Mouse (Mus musculus) CD8-positive naive resting alpha-beta T cell, adult 2 months (primary cell): Measurements from ENCODE around the gene Gm49027.

Experiments used
- DNase-seq, 2 experiments: peaks; one replicate each; pipeline ENCODE4 v3.0.0; 2022; ENCODE audit warnings: low read depth in 2 of 2, low spot score in 2 of 2

Gene Gm49027

DNA sequence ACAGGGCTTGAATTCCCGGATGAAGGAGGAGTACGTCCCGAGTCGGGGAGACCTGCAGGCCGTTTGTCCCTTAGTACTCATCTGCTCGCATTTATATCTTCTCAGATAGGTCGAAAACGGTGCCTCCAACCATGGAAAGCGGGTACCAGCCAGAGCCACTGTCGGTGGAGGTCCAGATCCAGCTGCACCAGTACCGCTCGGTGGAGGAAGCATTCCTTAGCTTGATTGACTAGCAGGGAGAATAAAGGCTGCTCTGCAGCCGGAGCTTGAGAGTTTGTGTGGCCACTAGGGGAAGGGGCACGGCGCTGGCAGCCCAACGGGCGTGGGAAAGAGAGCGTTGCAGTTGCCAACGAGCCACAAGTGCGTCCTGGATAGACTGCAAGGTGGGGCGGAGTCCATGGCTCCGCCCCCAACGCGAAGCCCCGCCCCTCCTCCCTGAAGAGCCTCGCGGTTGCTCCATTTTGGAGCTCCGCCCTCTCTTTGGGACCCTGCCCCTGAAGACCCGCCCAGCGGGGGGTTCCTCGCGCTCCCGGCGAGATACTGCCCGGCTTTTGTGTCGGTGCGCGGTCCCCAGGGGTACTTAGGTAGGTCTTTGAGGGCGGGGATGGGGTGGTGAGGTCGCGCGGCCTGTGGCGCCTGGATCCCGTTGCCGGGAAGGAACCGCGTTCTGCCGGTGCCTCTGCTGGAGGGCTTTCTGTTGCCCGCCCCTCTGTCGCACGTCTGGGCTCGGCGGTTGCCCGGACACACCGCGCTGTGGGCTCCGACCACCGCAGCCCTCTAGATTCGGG lies 17.2 kb downstream of the Gm49027 start:
- DNase-seq, result peak; percentile 30 to 62

DNA sequence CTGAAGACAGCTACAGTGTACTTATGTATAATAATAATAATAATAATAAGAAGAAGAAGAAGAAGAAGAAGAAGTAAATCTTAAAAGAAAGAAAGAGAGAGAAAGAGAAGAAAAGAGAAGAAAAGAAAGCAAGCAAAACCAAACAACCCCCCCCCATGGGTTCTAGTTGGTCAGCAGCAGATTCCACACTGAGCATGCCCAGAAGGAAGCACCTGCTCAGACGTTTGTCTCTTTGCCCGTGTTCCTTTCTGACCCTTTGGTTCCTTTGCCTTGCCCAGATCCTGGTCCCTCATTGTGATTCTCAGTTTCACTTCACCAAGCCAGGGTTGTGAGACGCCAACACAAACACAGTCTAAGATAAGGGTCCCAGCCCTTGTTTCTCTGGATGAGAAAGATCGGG lies 23.3 kb downstream of the Gm49027 start:
- no peak for DNase-seq

DNA sequence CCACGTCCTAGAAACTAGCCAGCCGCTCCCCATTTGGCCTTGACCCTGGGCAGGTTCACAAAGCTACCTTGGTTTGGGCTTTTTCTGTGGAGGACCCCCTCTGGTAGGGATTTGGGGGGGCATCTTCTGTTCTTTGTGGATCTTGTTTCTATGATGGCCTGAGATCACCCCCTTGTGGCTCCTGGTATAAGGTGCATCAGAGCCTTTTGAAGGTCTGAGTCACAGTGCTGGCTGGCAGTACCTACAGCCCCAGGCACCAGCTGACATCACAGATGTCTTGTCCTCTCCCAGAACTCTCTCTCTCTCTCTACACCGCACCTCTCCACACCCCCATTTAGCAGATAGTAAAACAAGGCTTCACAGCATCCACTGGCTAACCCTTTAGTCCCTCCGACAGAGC lies 25.6 kb downstream of the Gm49027 start:
- DNase-seq, result no peak

DNA sequence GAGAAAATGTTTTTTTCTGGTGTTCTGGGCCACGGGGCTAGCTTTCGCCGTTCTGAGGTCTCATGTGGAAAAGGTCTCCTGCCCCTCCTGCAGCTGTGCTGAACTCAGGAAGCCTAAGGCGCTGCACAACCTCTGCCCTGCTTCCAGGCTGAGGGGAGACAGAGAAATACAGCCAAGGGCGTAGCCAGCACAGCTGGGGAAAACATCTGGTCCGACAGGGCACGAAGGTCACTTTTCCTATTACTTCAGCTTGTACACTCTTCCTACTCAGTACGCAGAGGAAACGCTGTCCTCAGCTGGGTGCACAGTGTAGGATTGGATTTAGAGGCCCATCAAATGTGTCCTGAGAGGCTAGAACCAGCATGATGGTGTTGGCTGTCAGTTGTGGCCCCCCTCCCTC lies 35.4 kb downstream of the Gm49027 start:
- no peak for DNase-seq

DNA sequence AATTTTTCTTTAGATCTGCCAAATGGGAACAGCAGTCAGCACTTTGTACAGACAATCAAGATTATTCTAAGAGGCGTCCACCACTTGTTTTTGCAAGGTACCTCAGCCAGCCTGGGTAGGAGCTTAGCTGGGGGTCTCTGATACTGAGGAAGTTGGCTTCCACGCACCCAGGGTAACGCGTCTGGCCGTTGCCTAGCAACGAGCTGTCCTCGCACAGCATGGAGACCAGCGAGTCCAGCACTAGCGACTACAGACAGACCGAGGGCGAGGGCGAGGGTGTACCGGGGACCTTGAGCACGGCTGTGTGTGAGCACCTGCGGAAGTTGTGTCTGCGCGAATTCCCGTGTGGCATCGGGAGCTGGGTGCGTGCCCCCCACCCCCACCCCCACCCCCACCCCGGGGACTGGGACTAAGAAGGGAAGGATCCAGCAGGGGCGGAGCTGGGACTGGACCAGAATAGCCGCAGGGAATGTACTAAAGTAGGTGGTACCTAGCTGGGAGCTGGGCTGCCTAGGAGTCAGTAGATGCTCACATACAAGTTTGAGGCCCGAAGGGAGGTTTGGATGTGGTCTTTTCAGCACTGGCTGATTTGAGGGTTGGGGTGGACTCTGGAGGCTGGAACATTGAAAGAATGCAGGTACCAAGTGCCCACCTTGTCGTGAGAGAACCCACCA lies 36.0 kb downstream of the Gm49027 start, which contains the start of the genes Lrrc43 and Il31:
Gene Lrrc43 (plus strand): TSS at position 194 of the 674 bp plus-strand sequence.
Gene Il31 (minus strand): TSS at position 378 of the 674 bp plus-strand sequence.
- no peak for DNase-seq

DNA sequence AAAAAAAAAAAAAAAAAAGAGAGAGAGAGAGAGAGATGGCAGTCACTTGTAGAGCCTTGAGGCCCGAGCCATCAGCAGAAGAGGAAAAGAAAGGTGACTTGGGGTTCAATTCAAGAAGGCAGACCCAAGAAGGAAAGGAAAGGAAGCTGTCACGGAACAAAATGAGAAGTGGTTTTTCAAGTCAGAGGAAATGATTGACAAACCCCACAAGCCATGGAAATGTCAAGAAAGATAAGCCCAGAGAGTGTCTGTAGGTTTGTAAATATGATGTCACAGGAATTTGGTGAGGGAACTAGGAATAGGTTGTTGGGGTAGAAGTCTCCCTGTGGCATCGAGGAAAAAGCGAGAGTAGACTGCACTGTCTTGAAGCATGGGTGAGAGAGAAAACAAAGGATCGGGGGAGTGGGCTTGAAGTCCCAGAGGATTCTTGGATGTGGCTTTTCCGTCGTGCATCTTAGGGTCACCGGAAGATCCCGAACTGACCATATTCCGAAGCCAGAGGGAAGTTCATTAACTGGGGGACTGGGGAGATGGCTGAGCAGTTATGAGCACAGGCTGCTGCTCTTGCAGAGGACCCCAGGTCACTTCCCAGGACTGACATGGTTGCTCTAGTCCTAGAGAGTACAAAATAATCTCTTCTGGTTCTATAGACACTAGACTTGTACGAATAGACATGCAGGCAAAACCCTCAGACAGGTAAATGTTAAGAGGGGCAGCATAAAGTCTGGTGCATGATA lies 37.5 kb downstream of the Gm49027 start:
- no peak for DNase-seq

DNA sequence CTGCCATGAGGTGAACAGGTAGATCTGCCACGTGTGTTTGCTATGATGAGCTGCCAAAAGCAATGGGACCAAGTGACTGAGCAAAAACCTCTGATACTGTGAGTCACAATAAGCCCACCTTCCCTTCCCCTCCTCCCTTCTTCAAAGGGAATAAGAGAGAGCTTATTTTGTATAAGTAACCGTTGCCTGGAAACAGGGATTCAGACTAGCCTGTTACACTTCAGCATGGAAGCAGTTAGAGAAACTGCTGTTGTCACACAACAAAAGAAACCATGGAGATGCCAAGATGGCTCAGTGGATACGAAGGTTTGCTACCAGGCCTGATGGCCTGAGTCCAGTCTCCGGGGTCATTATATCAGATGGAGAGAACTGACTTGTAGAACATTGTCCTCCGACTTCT lies 51.5 kb downstream of the Gm49027 start:
- no peak for DNase-seq

DNA sequence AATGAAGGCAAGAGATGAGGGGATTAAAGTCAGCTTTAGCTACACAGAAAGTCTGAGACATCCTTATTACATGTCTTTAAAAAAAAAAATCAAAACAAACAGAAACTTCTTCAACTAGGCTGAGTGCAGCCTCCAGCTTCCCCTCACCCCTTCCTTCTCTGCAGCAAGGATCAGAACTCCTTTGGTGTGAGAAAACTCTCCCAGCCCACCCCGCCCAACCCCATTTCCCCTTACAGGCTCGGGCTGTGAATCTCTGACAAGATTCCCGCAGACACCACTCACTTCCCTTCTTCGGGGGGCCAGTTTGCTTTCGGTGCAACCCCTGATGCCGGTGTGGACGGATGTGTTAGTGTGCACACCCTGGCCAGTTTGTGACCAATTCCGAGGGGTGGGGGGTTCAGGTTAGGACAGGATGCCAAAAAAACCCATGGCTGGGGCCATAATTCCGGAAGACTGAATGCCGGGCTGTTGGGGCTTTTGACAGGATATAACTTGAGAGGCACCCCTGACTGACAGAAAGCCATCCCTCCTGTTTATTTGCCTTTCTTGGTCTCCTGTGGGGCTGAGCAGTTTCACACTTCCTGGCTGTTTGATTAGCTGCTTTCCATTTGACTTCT lies 54.4 kb downstream of the Gm49027 start:
- no peak for DNase-seq

DNA sequence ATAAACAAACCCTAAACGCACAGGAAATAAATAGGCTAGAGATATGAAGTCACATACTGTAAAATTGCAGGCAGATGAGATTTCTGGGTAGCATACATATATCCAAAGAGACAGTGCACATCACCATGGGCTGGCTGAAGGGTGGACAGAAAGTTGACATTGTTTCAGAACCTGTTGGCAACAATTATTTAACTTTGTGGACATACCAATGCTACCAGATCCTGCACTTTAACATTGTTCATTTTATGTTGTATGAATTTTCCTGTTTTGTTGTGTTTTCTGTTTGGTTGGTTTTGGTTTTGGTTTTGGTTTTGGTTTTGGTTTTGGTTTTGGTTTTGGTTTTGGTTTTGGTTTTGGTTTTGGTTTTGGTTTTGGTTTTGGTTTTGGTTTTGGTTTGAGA lies 60.6 kb downstream of the Gm49027 start:
- DNase-seq, result no peak
